Mouse (Mus musculus) lung, embryonic 16.5 days (tissue): ENCODE data around the gene Mecr. TPM values are rescaled to one million over a fixed set of nuclear protein-coding genes. Genes with fewer than 3 reads are reported as not detected.

ENCODE experiments used
- ATAC-seq: fragments of 200-750 bp; cut with Nextera tagmentation; 2 replicates; pipeline ENCODE4 v1.8.0; 2017; ENCODE audit warnings: low read depth, mild to moderate bottlenecking, moderate library complexity
- H3K27ac ChIP-seq: fragments of 300-500 bp; sonication (generic); 2 replicates; pipeline ENCODE4 v1.5.1; 2014; ENCODE audit warnings: mild to moderate bottlenecking, control low read depth, low read length
- H3K27me3 ChIP-seq: fragments of 300-500 bp; sonication (generic); 2 replicates; pipeline ENCODE4 v1.6.1; 2014; ENCODE audit warnings: low read depth, low read length, mixed read lengths; ENCODE audit not compliant: control insufficient read depth, insufficient read depth
- H3K36me3 ChIP-seq: fragments of 300-500 bp; sonication (generic); 2 replicates; pipeline ENCODE4 v1.6.1; 2014; ENCODE audit warnings: low read length; ENCODE audit not compliant: control insufficient read depth, insufficient read depth
- H3K4me1 ChIP-seq: fragments of 300-500 bp; sonication (generic); replicated peaks from 2 replicates; pipeline ENCODE4 v1.6.1; 2014; ENCODE audit warnings: low read length, mixed read lengths; ENCODE audit not compliant: control insufficient read depth, insufficient read depth
- H3K4me2 ChIP-seq: fragments of 300-500 bp; sonication (generic); 2 replicates; pipeline ENCODE4 v1.6.1; 2014; ENCODE audit warnings: low read depth, low read length, control low read depth
- H3K4me3 ChIP-seq: fragments of 300-500 bp; sonication (generic); 2 replicates; pipeline ENCODE4 v1.5.1; 2014; ENCODE audit warnings: mild to moderate bottlenecking, low read length, control low read depth
- H3K9ac ChIP-seq: fragments of 300-500 bp; sonication (generic); 2 replicates; pipeline ENCODE4 v1.6.1; 2014; ENCODE audit warnings: low read length, control low read depth
- H3K9me3 ChIP-seq: fragments of 300-500 bp; sonication (generic); 2 replicates; pipeline ENCODE4 v1.6.1; 2016; ENCODE audit warnings: low read length; ENCODE audit not compliant: control insufficient read depth
- WGBS: fragments of 180-500 bp; shearing (Covaris S2); extraction: QIAGEN DNeasy Blood & Tissue Kit; methylation state at CpG from one replicate; pipeline ENCODE4 v1.1.7; 2014; 5-methylcytosine and 5-hydroxymethylcytosine counted together
- polyA plus RNA-seq: library from polyadenylated mRNA; unstranded; fragments of >200 nt; fragmentation: Nextera tagmentation; extraction: Ambion mirVana; gene quantifications from 2 replicates; pipeline ENCODE4 v1.2.1, GENCODE M21; 2015

Mecr gene
- polyA plus RNA-seq, 1 experiment from 2014 or later, result 38.6 TPM

- ATAC-seq, result peak; percentile 37
- Histone ChIP-seq H3K36me3 (no peaks in the 10 kb centered on the region), H3K4me1 (peaks cover 4% of the 10 kb centered on the region), H3K4me2 (no peak overlapping the region), H3K9ac (no peak overlapping the region), H3K4me3 (no peak overlapping the region), H3K27me3 (peaks cover 12% of the 10 kb centered on the region), H3K9me3 (no peaks in the 10 kb centered on the region), H3K27ac (no peak overlapping the region)
- 54% methylated on average over 5 of the region's 5 CpGs for WGBS
Observed at GRCm38 (mm10) chr4:131831546-131832045, 11.7 kb upstream of the Mecr start.

GRCm38 (mm10) chr4:131832759-131833407 lies 10.4 kb upstream of the Mecr start:
- peaks cover 12% of the 10 kb centered on the region for H3K27me3 ChIP-seq
- H3K9me3 ChIP-seq, result no peaks in the 10 kb centered on the region
- no peak overlapping the region for H3K9ac ChIP-seq
- H3K4me1 ChIP-seq, result peaks cover 7% of the 10 kb centered on the region
- WGBS, result 79% methylated on average over 3 of the region's 3 CpGs
- no peak for ATAC-seq
- H3K4me3 ChIP-seq, result no peak overlapping the region
- H3K4me2 ChIP-seq, result no peak overlapping the region
- H3K36me3 ChIP-seq, result no peaks in the 10 kb centered on the region
- H3K27ac ChIP-seq, result no peak overlapping the region

- Histone ChIP-seq H3K4me1 (peaks cover 11% of the 10 kb centered on the region), H3K27ac (no peak overlapping the region), H3K9ac (no peak overlapping the region), H3K27me3 (peaks cover 12% of the 10 kb centered on the region), H3K4me3 (no peak overlapping the region), H3K36me3 (no peaks in the 10 kb centered on the region), H3K9me3 (no peaks in the 10 kb centered on the region), H3K4me2 (no peak overlapping the region)
- 27% methylated on average over 9 of the region's 9 CpGs for WGBS
- no peak for ATAC-seq
Observed at GRCm38 (mm10) chr4:131833971-131834609, 9.2 kb upstream of the Mecr start.

GRCm38 (mm10) chr4:131836351-131836881 lies 6.9 kb upstream of the Mecr start:
- no peaks in the 10 kb centered on the region for H3K9me3 ChIP-seq
- ATAC-seq, result peak; percentile 18
- H3K9ac ChIP-seq, result peak overlapping the region; percentile 73
- WGBS, result 2% methylated on average over 39 of the region's 39 CpGs
- no peaks in the 10 kb centered on the region for H3K36me3 ChIP-seq
- peaks cover 11% of the 10 kb centered on the region for H3K4me1 ChIP-seq
- peak overlapping the region; percentile 60 for H3K4me3 ChIP-seq
- no peak overlapping the region for H3K27ac ChIP-seq
- H3K4me2 ChIP-seq, result peak overlapping the region; percentile 84
- peaks cover 16% of the 10 kb centered on the region for H3K27me3 ChIP-seq

- peak; percentile 27 for ATAC-seq
- no peaks in the 10 kb centered on the region for H3K36me3 ChIP-seq
- peaks cover 17% of the 10 kb centered on the region for H3K27me3 ChIP-seq
- under 1% methylated on average over 75 of the region's 76 CpGs for WGBS
- peaks cover 11% of the 10 kb centered on the region for H3K4me1 ChIP-seq
- peak overlapping the region; percentile 60 for H3K4me3 ChIP-seq
- H3K9me3 ChIP-seq, result no peaks in the 10 kb centered on the region
- H3K4me2 ChIP-seq, result peak overlapping the region; percentile 84
- peak overlapping the region; percentile 73 for H3K9ac ChIP-seq
- no peak overlapping the region for H3K27ac ChIP-seq
Observed at GRCm38 (mm10) chr4:131836891-131837491, 6.3 kb upstream of the Mecr start.

- WGBS, result under 1% methylated on average over 68 of the region's 72 CpGs
- Histone ChIP-seq H3K9me3 (no peaks in the 10 kb centered on the region), H3K9ac (peak within 1 kb of the TSS; percentile 73), H3K4me1 (peaks cover 11% of the 10 kb centered on the region), H3K27ac (no peak within 1 kb of the TSS), H3K27me3 (peaks cover 17% of the 10 kb centered on the region), H3K36me3 (no peaks in the 10 kb centered on the region), H3K4me2 (peak within 1 kb of the TSS; percentile 84), H3K4me3 (peak within 1 kb of the TSS; percentile 60)
- ATAC-seq, result peak; percentile 89
Observed at GRCm38 (mm10) chr4:131837872-131838524, 5.3 kb upstream of the Mecr start, which contains the start of gene Ptpru. Gene Ptpru, minus strand, starts transcription at chr4:131838288.

- no peak overlapping the region for H3K9ac ChIP-seq
- peaks cover 3% of the 10 kb centered on the region; the same call in 1 of the 2 replicates for H3K27me3 ChIP-seq
- H3K4me1 ChIP-seq, result peaks cover 13% of the 10 kb centered on the region
- ATAC-seq, result no peak
- WGBS, result 80% methylated on average over 8 of the region's 8 CpGs
- no peak overlapping the region for H3K4me2 ChIP-seq
- no peak overlapping the region for H3K27ac ChIP-seq
- no peaks in the 10 kb centered on the region for H3K36me3 ChIP-seq
- H3K9me3 ChIP-seq, result no peaks in the 10 kb centered on the region
- H3K4me3 ChIP-seq, result no peak overlapping the region
Observed at GRCm38 (mm10) chr4:131845991-131846778, 2.9 kb downstream of the Mecr start.

- Histone ChIP-seq H3K36me3 (no peaks in the 10 kb centered on the region), H3K4me2 (no peak overlapping the region), H3K9me3 (no peaks in the 10 kb centered on the region), H3K9ac (no peak overlapping the region), H3K4me3 (no peak overlapping the region), H3K27me3 (no peaks in the 10 kb centered on the region), H3K27ac (no peak overlapping the region), H3K4me1 (peaks cover 13% of the 10 kb centered on the region)
- ATAC-seq, result no peak
- 44% methylated on average over 6 of the region's 6 CpGs for WGBS
Observed at GRCm38 (mm10) chr4:131848082-131848481, 4.8 kb downstream of the Mecr start.
